In genomic region chr11:118815118-118815517, GRCm38 (mm10) we compare ENCODE assay signal across 22 mouse cellular contexts.
DNase-seq lines count a peak whose midpoint lies in the region; ATAC-seq and TF ChIP-seq lines count a peak whose summit lies in the region.
"Had no signal": no experiment of that assay in that cellular context is flagged by ENCODE, and none has a peak within 500 bp of the region (broad histone marks: within the 10 kb centered on the region; RNA-seq: fewer than 3 reads in every experiment).

No protein-coding gene starts in this region.

- TF ChIP-seq CTCF in brain, embryonic 14.5 days (IDR thresholded peaks at IDR 0.05; ENCODE audit: borderline replicate concordance, extremely low read depth, insufficient read depth, insufficient read length), result no peak

- no peak overlapping the region for H3K9ac ChIP-seq in hindbrain, embryonic 14.5 days
- no peak overlapping the region for H3K9ac ChIP-seq in hindbrain, embryonic 16.5 days (ENCODE audit: low read depth, low read length)
- no peak overlapping the region for H3K9ac ChIP-seq in midbrain, embryonic 11.5 days (ENCODE audit: low read length)
- no peak overlapping the region for H3K9ac ChIP-seq in forebrain, embryonic 16.5 days (replicated peaks; ENCODE audit: low read depth, low read length)
- H3K9ac ChIP-seq: embryonic facial prominence, embryonic 12.5 days; kidney, embryonic 15.5 days; liver, embryonic 14.5 days; lung, embryonic 15.5 days; midbrain, embryonic 12.5 days; stomach, embryonic 15.5 days had no signal

- TF ChIP-seq POLR2A in brain, embryonic 14.5 days (IDR thresholded peaks at IDR 0.05; ENCODE audit: borderline replicate concordance, extremely low read depth, insufficient read depth, insufficient read length, poor library complexity, severe bottlenecking), result no peak

- ATAC-seq in hindbrain, embryonic 14.5 days (ENCODE audit: low FRiP score), result no peak
- no peak for ATAC-seq in hindbrain, embryonic 16.5 days
- ATAC-seq in midbrain, embryonic 11.5 days (ENCODE audit: low FRiP score), result no peak
- ATAC-seq in forebrain, embryonic 16.5 days, result peak; percentile 33; the same call in 1 of the 2 replicates
- ATAC-seq: intestine, postnatal 0 days had no signal

- no peaks in the 10 kb centered on the region for H3K36me3 ChIP-seq in hindbrain, embryonic 14.5 days (replicated peaks; ENCODE audit: control insufficient read depth, insufficient read depth)
- no peaks in the 10 kb centered on the region for H3K36me3 ChIP-seq in hindbrain, embryonic 16.5 days (ENCODE audit: control insufficient read depth, insufficient read depth, low read length)
- no peaks in the 10 kb centered on the region for H3K36me3 ChIP-seq in midbrain, embryonic 10.5 days
- no peaks in the 10 kb centered on the region for H3K36me3 ChIP-seq in midbrain, embryonic 11.5 days (ENCODE audit: control insufficient read depth, insufficient read depth, low read length)
- no peaks in the 10 kb centered on the region for H3K36me3 ChIP-seq in forebrain, embryonic 16.5 days (ENCODE audit: control insufficient read depth, insufficient read depth)
- H3K36me3 ChIP-seq: embryonic facial prominence, embryonic 12.5 days; hindbrain, embryonic 12.5 days; kidney, embryonic 15.5 days; lung, embryonic 15.5 days; midbrain, embryonic 12.5 days; stomach, embryonic 15.5 days had no signal

- H3K4me3 ChIP-seq in hindbrain, embryonic 14.5 days (replicated peaks; ENCODE audit: low read length), result no peak overlapping the region
- no peak overlapping the region for H3K4me3 ChIP-seq in hindbrain, embryonic 16.5 days (ENCODE audit: low read length)
- no peak overlapping the region for H3K4me3 ChIP-seq in midbrain, embryonic 10.5 days
- H3K4me3 ChIP-seq in midbrain, embryonic 11.5 days (ENCODE audit: low read depth, low read length), result no peak overlapping the region
- H3K4me3 ChIP-seq in forebrain, embryonic 16.5 days (replicated peaks; ENCODE audit: low read length), result no peak overlapping the region
- H3K4me3 ChIP-seq: embryonic facial prominence, embryonic 12.5 days; erythroblast, embryonic 14.5 days; hindbrain, embryonic 12.5 days; kidney, embryonic 15.5 days; lung, embryonic 15.5 days; midbrain, embryonic 12.5 days; stomach, embryonic 15.5 days had no signal

- 63% methylated on average over 5 of the region's 5 CpGs for WGBS in hindbrain, embryonic 14.5 days
- WGBS in hindbrain, embryonic 16.5 days, result 60% methylated on average over 5 of the region's 5 CpGs
- 74% methylated on average over 5 of the region's 5 CpGs for WGBS in midbrain, embryonic 10.5 days
- 79% methylated on average over 5 of the region's 5 CpGs for WGBS in midbrain, embryonic 11.5 days
- 49% methylated on average over 5 of the region's 5 CpGs for whole genome bisulfite sequencing in forebrain, embryonic 16.5 days

- H3K4me2 ChIP-seq in hindbrain, embryonic 14.5 days (replicated peaks), result no peak overlapping the region
- no peak overlapping the region for H3K4me2 ChIP-seq in hindbrain, embryonic 16.5 days (ENCODE audit: low read length)
- H3K4me2 ChIP-seq in midbrain, embryonic 11.5 days, result no peak overlapping the region
- H3K4me2 ChIP-seq in forebrain, embryonic 16.5 days (ENCODE audit: low read length), result no peak overlapping the region
- H3K4me2 ChIP-seq: embryonic facial prominence, embryonic 12.5 days; heart, embryonic 11.5 days; hindbrain, embryonic 12.5 days; kidney, embryonic 15.5 days; lung, embryonic 15.5 days; midbrain, embryonic 12.5 days; stomach, embryonic 15.5 days had no signal

- H3K9me3 ChIP-seq in hindbrain, embryonic 14.5 days (ENCODE audit: control insufficient read depth, low read length), result no peaks in the 10 kb centered on the region
- no peaks in the 10 kb centered on the region for H3K9me3 ChIP-seq in hindbrain, embryonic 16.5 days (ENCODE audit: control insufficient read depth, low read length)
- no peaks in the 10 kb centered on the region for H3K9me3 ChIP-seq in midbrain, embryonic 10.5 days (replicated peaks)
- no peaks in the 10 kb centered on the region for H3K9me3 ChIP-seq in midbrain, embryonic 11.5 days (ENCODE audit: control insufficient read depth, low read length)
- H3K9me3 ChIP-seq in forebrain, embryonic 16.5 days (ENCODE audit: control insufficient read depth, low read length), result no peaks in the 10 kb centered on the region
- H3K9me3 ChIP-seq: embryonic facial prominence, embryonic 12.5 days; hindbrain, embryonic 12.5 days; kidney, embryonic 15.5 days; lung, embryonic 15.5 days; midbrain, embryonic 12.5 days; stomach, embryonic 15.5 days had no signal

- DNase-seq in hindbrain, embryonic 14.5 days (ENCODE audit: low spot score), result no peak
- no peak for DNase-seq in midbrain, embryonic 10.5 days (ENCODE audit: low spot score)
- DNase-seq in midbrain, embryonic 11.5 days (ENCODE audit: low spot score, missing footprints), result no peak
- peak; percentile 49 for DNase-seq in brain, embryonic 14.5 days (ENCODE audit: low read depth)
- DNase-seq in gastrocnemius, postnatal 10 days, result no peak
- no peak for DNase-seq in urinary bladder, postnatal 4 days (ENCODE audit: low spot score in 2 of 2)
- DNase-seq: cerebellum, adult 8-10 months; heart, postnatal 10 days; lung, postnatal 4 days; thymus, adult 2 months had no signal

- peak overlapping the region; percentile 78 for H3K27ac ChIP-seq in hindbrain, embryonic 14.5 days
- H3K27ac ChIP-seq in hindbrain, embryonic 16.5 days (ENCODE audit: low read depth, low read length), result no peak overlapping the region
- peak overlapping the region; percentile 18; the same call in 1 of the 2 replicates for H3K27ac ChIP-seq in midbrain, embryonic 10.5 days (replicated peaks)
- H3K27ac ChIP-seq in midbrain, embryonic 11.5 days (ENCODE audit: low read depth, low read length), result no peak overlapping the region
- H3K27ac ChIP-seq in forebrain, embryonic 16.5 days (ENCODE audit: low read length), result peak overlapping the region; percentile 43
- H3K27ac ChIP-seq: embryonic facial prominence, embryonic 12.5 days; kidney, embryonic 15.5 days; liver, embryonic 14.5 days; lung, embryonic 15.5 days; midbrain, embryonic 12.5 days; stomach, embryonic 15.5 days had no signal

- peaks cover 25% of the 10 kb centered on the region for H3K4me1 ChIP-seq in hindbrain, embryonic 14.5 days (replicated peaks; ENCODE audit: control insufficient read depth, insufficient read depth, low read length)
- peaks cover 19% of the 10 kb centered on the region for H3K4me1 ChIP-seq in hindbrain, embryonic 16.5 days (ENCODE audit: control insufficient read depth, insufficient read depth, low read depth, low read length)
- no peaks in the 10 kb centered on the region for H3K4me1 ChIP-seq in midbrain, embryonic 10.5 days
- H3K4me1 ChIP-seq in midbrain, embryonic 11.5 days (ENCODE audit: control insufficient read depth, insufficient read depth, low read length), result no peaks in the 10 kb centered on the region
- H3K4me1 ChIP-seq in forebrain, embryonic 16.5 days (replicated peaks; ENCODE audit: control insufficient read depth, insufficient read depth, low read length), result peaks cover 23% of the 10 kb centered on the region
- H3K4me1 ChIP-seq: embryonic facial prominence, embryonic 12.5 days; lung, embryonic 15.5 days; stomach, embryonic 15.5 days had no signal

- H3K27me3 ChIP-seq in hindbrain, embryonic 14.5 days (ENCODE audit: control insufficient read depth, insufficient read depth, low read length), result no peaks in the 10 kb centered on the region
- no peaks in the 10 kb centered on the region for H3K27me3 ChIP-seq in hindbrain, embryonic 16.5 days (replicated peaks; ENCODE audit: control insufficient read depth, insufficient read depth, low read length)
- no peaks in the 10 kb centered on the region for H3K27me3 ChIP-seq in midbrain, embryonic 10.5 days (ENCODE audit: low read depth, poor library complexity, severe bottlenecking)
- H3K27me3 ChIP-seq in midbrain, embryonic 11.5 days (ENCODE audit: control insufficient read depth, insufficient read depth, low read length), result no peaks in the 10 kb centered on the region
- H3K27me3 ChIP-seq in forebrain, embryonic 16.5 days (replicated peaks; ENCODE audit: control insufficient read depth, insufficient read depth, low read length), result no peaks in the 10 kb centered on the region
- H3K27me3 ChIP-seq: embryonic facial prominence, embryonic 12.5 days; hindbrain, embryonic 12.5 days; lung, embryonic 15.5 days; midbrain, embryonic 12.5 days; stomach, embryonic 15.5 days had no signal

Comparison
In these comparisons a context has a peak if more than half of its experiments do, and no peak if none do; other contexts are left out.
1. H3K27ac ChIP-seq: peak in hindbrain, embryonic 14.5 days (single experiment), midbrain, embryonic 10.5 days (single experiment) and forebrain, embryonic 16.5 days (single experiment); none in hindbrain, embryonic 16.5 days (single experiment) and midbrain, embryonic 11.5 days (single experiment).